Mouse (Mus musculus): ENCODE measurements around the gene Pradc1.

GRCm38 (mm10) chr6:85415829-85416228, 35.9 kb downstream of the Pradc1 start:
- TF ChIP-seq CTCF (IDR thresholded peaks at IDR 0.05; ENCODE audit: extremely low read depth, insufficient read depth, low read length) (no peak), POLR2A (IDR thresholded peaks at IDR 0.05; ENCODE audit: extremely low read depth, insufficient read depth, low read length) (no peak)

Data from cortical plate, adult 2 months (tissue).